Mouse (Mus musculus): ENCODE results near the gene Cntrob. TPM values are rescaled to one million over a fixed set of nuclear protein-coding genes. Genes with fewer than 3 reads are reported as not detected.

The Cntrob gene
- total RNA-seq, 2 experiments from 2014 or later = 12.0 to 12.9 TPM

DNA sequence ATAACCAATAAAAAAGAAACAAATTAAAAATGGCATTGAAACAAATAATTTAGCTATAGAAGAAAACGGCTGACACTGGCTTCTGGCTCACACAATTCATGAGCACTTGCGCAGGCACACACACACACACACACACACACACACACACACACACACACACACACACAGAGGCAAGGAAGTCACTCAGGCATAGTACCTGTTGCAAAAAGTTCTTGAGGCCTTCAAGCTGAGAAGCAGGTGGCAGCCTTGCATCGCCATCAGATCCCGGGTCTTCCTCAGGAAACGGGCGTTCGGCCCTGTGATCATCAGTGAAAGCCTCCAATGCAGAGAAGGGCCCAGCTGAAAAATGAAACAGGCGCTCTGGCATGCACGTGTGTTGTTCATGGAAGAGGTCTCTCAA, 18.3 kb downstream of the Cntrob start:
- DNase-seq (ENCODE audit: low spot score in 2 of 2) = no peak

DNA sequence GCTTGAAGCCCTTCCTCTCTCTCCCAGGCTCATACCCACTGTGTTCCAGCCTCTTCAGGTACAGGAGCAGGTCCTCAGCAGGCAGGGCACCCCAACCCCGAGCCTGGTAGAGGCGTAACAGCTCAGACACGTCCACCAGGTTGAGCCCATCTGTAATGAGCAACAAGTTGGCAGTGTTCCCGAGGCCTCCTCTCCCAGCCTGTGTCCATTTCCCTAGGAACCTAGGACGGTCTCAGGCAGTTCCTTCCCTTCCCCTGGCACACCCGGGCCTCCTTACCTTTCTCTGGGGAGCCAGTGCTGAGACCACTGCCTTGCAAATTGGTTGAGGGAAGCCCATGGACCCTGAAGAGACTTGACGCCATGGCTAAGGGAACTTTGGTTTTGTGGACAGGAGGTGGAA, 20.8 kb downstream of the Cntrob start:
- DNase-seq (ENCODE audit: low spot score in 2 of 2) = no peak

DNA sequence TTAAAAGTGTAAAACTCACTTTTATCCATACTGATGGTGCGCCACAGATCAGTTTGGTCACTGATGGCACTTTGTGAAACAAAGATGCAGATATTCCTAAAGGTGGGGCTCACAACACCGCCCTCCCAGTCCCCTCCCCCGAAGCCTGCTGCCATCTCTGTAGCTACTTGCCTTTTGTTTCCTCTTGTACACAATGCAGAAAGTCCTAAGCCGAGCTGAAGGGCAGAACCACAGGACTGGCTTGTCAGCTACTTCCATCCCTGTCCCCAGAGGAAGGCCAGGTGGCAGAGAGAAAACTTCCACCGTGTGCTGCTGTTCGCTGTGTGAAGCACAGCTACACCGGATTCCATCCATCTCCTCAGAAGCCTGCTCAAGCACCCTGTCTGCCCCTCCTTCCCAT, 25.3 kb downstream of the Cntrob start:
- DNase-seq (ENCODE audit: low spot score in 2 of 2) = no peak

DNA sequence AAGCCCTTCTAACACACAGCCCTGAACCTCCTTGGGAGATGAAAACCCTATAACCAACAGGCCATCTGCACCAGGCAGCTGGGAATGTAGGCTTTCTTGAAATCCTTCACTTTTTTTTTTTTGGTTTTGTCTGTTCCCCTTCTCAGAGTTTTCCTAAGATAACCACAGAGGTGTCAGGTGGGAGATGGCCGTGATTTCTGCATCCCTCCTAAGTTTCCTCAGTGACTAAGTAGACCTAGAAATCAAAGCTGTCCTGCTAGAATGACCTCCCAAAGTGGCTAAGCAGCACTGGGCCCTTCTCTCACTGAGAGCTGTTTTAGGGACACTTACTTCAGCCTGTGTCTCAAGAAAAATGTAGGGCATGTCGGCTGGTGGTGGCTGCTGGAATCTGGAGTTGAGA, 25.8 kb downstream of the Cntrob start:
- no peak for DNase-seq (ENCODE audit: low spot score in 2 of 2)

- no peak for DNase-seq (ENCODE audit: low spot score in 2 of 2)
These were observed 28.3 kb downstream of the Cntrob start for GRCm38 (mm10) chr11:69295286-69295685.

DNA sequence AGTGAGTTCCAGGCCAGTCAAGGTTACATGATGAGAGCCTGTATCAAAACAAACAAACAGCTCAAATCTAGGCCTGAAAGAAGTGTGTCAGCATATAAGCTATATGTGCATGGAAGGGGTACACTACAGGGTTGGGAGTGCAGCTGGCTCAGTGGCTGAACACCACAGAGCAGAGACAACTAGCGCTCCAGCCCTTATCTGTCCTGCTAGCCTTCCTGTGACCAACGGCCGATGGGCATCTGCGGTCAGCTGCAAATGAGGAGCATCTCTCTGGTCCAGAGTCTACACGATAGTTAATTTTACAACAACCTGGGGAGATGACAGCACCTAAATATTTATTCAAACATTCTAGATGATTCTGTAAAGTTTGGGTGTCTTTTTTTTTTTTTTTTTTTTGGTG, 32.5 kb downstream of the Cntrob start:
- DNase-seq (ENCODE audit: low spot score in 2 of 2) = no peak

DNA sequence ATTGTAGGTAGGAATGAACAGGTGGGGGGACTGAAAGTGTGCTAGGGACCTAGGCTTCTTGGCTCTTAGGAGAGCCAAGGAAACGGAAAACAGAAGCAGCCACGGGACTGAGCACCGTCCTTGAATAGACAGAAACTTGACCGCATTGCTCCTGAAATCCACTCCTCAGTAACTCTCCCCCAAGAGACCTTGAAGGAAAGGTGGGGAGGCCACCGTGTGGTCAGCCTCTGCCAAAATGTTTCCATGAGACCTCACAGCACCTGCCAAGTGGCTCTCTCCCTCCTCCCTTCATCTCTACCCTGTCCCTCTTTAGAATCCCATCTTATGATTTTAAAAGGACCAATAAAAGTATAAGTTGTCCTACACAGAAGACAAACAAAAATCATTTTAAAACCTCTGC, 46.3 kb downstream of the Cntrob start:
- DNase-seq (ENCODE audit: low spot score in 2 of 2) = no peak

DNA sequence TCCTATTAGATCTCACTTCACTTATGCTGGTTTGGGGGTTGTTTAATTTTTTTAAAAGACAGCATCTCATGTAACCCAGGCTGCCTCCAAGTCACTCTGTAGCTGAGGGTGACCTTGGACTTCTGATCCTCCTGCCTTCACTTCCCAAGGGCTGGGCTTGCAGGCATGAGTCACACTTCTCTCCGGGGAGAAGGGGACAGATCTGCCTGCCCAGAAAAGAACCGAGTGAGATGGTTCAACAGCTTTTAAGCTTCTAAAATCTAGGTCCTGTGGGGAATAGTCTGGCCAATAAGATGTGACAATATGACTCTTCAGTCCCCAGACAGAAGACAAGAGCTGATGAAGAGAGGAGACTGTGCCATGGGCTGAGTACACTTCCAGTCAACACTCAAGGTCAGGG, 47.5 kb downstream of the Cntrob start:
- no peak for DNase-seq (ENCODE audit: low spot score in 2 of 2)

DNA sequence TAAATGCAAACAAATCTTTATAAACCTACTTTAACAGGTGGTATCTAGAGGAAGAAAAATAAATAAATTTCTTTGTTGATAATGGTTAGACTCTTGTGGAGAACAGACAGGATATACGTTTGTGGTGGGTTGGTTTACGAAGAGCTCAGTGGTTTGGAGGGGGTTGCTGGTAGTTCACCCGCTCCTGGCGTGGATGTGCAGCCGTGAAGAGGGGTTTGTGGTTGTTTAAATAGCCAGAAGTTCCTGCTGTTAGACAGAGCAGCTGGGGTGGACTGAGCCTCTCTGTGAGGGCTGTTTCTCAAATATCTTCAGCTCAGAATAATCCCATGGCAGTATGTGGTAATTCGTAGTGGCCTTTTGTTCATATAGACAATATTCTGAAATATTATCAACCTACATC, 47.9 kb downstream of the Cntrob start:
- no peak for DNase-seq (ENCODE audit: low spot score in 2 of 2)

GRCm38 (mm10) chr11:69272122-69272740, 51.3 kb downstream of the Cntrob start:
- peak; percentile 75 to 78 for DNase-seq (ENCODE audit: low spot score in 2 of 2)

DNA sequence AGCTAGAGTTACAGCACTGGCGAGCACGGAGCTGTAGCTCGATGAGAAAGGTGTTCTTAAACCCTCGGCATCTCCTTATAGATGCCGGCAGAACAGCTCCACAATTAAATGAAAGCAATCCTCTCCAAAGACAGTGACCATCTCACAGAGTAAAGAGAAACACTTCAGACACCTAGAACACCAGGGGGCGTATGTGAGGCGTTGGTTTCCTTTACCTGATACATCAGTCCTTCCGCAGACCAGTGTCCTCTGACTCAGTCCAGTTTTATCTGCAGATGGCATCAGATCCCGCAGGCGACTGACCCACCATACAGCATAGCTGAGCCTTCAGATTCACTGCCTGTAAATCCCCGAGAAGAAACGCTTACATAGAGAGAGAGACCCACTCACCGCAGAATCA, 54.0 kb downstream of the Cntrob start:
- peak in 1 of 2 experiments; percentile 75 for DNase-seq (ENCODE audit: low spot score in 2 of 2)

- DNase-seq (ENCODE audit: low spot score in 2 of 2) = no peak
These were observed 55.5 kb downstream of the Cntrob start for GRCm38 (mm10) chr11:69268100-69268499.

- no peak for DNase-seq (ENCODE audit: low spot score in 2 of 2)
These were observed 56.2 kb downstream of the Cntrob start for GRCm38 (mm10) chr11:69267341-69267740.

GRCm38 (mm10) chr11:69266253-69266652, 57.3 kb downstream of the Cntrob start:
- DNase-seq (ENCODE audit: low spot score in 2 of 2) = no peak

- no peak for DNase-seq (ENCODE audit: low spot score in 2 of 2)
These were observed 58.2 kb downstream of the Cntrob start for GRCm38 (mm10) chr11:69265410-69265809.

DNA sequence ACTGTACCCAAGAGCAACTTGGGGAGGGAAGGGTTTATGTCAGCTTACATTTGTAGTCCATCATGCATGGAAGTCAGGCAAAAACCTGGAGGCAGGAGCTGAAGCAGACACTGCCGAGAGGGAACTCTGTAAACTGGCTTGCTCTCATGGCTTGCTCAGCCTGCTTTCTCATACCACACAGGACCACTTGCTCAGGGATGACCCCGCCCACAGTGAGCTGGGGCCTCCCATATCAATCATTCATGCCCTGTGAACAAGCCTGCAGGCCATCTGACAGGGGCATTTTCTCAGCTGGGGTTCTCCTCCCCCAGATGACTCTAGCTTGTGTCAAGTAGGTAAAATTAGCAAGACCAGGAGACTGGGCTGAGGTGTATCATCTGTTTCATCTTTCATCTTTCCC, 59.3 kb downstream of the Cntrob start:
- DNase-seq (ENCODE audit: low spot score in 2 of 2) = no peak

GRCm38 (mm10) chr11:69260111-69260510, 63.5 kb downstream of the Cntrob start:
- DNase-seq (ENCODE audit: low spot score in 2 of 2) = no peak

DNA sequence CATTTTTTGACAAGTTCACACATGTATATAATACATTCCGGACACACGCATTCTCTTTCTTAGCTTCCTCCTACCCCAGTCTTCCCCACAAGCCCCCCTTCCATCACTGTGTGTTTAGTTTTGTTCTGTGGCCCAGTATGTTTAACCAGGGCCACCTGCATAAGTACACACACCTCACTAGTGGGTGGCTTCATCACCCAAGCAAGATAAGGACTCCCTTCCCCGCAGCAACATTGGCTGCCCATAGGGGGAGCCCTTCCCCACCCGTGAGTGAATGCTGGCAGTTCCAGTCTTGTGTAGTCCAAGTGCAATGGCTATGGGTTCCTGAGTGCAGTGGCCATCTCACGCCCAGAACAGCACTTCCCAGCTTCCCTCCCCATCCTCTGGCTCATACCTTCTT, 65.3 kb downstream of the Cntrob start:
- DNase-seq (ENCODE audit: low spot score in 2 of 2) = no peak

DNA sequence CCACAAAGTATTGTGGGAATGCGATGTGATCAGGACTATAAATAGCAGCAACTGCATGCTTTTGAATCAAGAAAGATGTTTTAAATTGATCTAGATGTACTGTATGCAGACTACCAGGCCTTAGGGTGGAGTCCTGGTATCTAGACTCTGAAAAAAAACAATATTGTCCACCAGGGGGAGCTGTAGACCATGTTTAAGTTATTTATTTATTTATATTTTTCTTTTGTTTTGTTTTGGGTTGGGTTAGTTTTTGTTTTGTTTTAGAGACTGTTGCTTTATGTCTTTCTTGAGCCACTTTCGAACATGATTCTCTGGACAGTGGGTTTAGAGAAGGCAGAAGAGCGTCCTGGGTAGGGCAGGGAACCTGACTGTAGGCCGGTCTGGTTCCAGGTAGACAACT, 65.8 kb downstream of the Cntrob start:
- DNase-seq (ENCODE audit: low spot score in 2 of 2) = no peak

DNA sequence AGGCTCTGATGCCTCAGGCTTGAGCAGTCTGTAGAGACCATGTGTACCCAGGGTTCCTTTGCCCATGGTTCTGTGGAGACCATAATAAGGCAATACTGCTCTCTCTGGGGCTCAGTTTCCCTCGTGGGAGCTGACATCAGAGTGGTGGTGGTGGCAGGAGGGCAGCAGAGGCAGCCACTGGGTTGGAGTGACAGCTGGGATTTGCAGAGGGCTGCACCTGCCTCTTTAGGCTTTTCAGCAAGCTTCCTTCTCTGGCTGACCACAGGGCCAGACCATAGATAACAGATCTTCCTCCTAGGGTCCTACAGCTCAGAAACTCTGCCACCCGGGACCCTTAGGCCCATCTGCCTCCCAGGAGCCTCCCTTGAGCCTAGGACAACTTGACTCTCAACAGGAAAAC, 66.5 kb downstream of the Cntrob start:
- DNase-seq (ENCODE audit: low spot score in 2 of 2) = no peak

- no peak for DNase-seq (ENCODE audit: low spot score in 2 of 2)
These were observed 68.8 kb downstream of the Cntrob start for GRCm38 (mm10) chr11:69254808-69255207.

DNA sequence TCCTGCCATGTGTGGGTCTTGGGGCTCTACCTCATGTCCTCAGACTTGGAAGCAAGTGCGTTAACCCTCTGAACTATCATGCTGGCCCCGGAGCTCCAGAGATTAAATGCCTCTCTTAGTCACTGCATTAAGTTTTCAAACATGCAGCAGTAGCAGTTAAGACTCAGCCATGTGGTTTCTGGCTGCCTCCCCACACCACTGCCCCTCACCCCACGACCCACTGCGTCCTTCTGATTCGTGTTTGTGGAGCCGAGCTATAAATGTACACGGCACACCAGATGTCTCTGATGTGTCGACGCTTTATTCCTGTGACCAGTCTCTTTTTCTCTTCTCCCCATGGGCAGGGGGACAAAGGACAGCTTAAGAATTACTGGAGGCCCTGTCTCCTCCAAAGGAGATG, 70.4 kb downstream of the Cntrob start:
- no peak for DNase-seq (ENCODE audit: low spot score in 2 of 2)

GRCm38 (mm10) chr11:69251953-69252352, 71.6 kb downstream of the Cntrob start:
- DNase-seq (ENCODE audit: low spot score in 2 of 2) = no peak

Measured in gastrocnemius, postnatal 4 days (tissue).